Mouse (Mus musculus) brain, adult 2 months (tissue): ENCODE measurements at regions not wholly inside any gene's neighbourhood (a gene's known extent, or its start where the extent isn't known, plus 50 kb on each side); places are given as distances from the start of the nearest gene placed in this dataset.
"Not testable (repeated sequence)": the region's sequence is repeated elsewhere in the genome, so short reads cannot be mapped to it uniquely, and the experiment has no call there.

Source experiments
- DNase-seq: peaks from one replicate; pipeline ENCODE4 v3.0.0; 2011; ENCODE audit warnings: low read depth, low spot score

GRCm38 (mm10) chr11:13978524-13978923, 620.6 kb upstream of the Pom121l12 start:
- DNase-seq: no peak

GRCm38 (mm10) chr11:14016637-14017036, 582.4 kb upstream of the Pom121l12 start:
- peak; percentile 48 for DNase-seq

- DNase-seq: no peak
These were observed 567.5 kb upstream of the Pom121l12 start for GRCm38 (mm10) chr11:14031412-14032122.

GRCm38 (mm10) chr11:14032498-14032897, 566.6 kb upstream of the Pom121l12 start:
- DNase-seq: not testable (repeated sequence)

GRCm38 (mm10) chr11:14059118-14059517, 540.0 kb upstream of the Pom121l12 start:
- peak; percentile 43 for DNase-seq

GRCm38 (mm10) chr11:14072104-14072503, 527.0 kb upstream of the Pom121l12 start:
- no peak for DNase-seq

GRCm38 (mm10) chr11:14072570-14072969, 526.5 kb upstream of the Pom121l12 start:
- no peak for DNase-seq
